Mouse (Mus musculus) megakaryocyte, embryonic 14.5 days (primary cell): ENCODE measurements at regions not wholly inside any gene's neighbourhood (a gene's known extent, or its start where the extent isn't known, plus 50 kb on each side); places are given as distances from the start of the nearest gene placed in this dataset.

ENCODE experiments used
- FLI1 ChIP-seq: IDR thresholded peaks from 2 replicates; pipeline ENCODE4 v1.6.1; 2012; ENCODE audit warnings: low read length, inconsistent platforms, mixed read lengths
- GATA1 ChIP-seq: IDR thresholded peaks from 3 replicates; pipeline ENCODE4 v1.6.1; 2012; ENCODE audit warnings: mixed read lengths, low read length, inconsistent platforms, borderline replicate concordance

- TF ChIP-seq GATA1 (no peak), FLI1 (no peak)
These were observed 271.3 kb upstream of the Dcbld2 start for GRCm38 (mm10) chr16:58136979-58137378.
